Mouse (Mus musculus): ENCODE data around the gene Omp. TPM values are rescaled to one million over a fixed set of nuclear protein-coding genes. Genes with fewer than 3 reads are reported as not detected.
"Not testable (repeated sequence)": the region's sequence is repeated elsewhere in the genome, so short reads cannot be mapped to it uniquely, and the experiment has no call there.

The Omp gene
- 0.08 and 0.27 TPM in 2 replicates for polyA plus RNA-seq (2015; fragmentation: Nextera tagmentation; extraction: Ambion mirVana)

DNA sequence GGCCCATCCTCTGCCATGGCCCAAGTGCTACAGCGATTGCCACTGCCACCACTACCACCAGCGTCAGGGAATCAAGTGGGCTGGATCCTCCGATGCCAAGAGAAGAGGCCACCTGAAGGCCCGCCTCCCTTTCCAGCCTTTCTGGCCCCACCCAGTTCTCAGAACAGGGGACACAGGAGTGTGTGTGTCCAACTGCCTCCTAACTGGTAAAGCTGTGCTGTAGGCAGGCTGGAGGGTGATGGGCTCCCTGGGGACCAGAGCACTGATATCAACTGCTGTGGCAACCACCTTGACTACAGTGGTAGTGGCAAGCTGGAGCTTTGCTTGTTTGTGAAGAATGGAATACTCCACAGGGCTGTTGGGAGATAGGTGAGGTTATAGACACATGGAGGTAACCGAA lies at the start of gene Omp:
Gene Omp, minus strand, starts transcription at position 101 of the 400 bp plus-strand sequence.
- H3K4me3 ChIP-seq = no peak within 1 kb of the TSS
- H3K27me3 ChIP-seq = no peaks in the 10 kb centered on the region
- ATAC-seq (replicated peaks; ENCODE audit: insufficient number of reproducible peaks, insufficient read depth, low FRiP score, low read depth) = no peak
- no peak within 1 kb of the TSS for H3K27ac ChIP-seq
- WGBS = 83% methylated on average over 5 of the region's 5 CpGs
- no peak within 1 kb of the TSS for H3K9ac ChIP-seq
- H3K9me3 ChIP-seq (replicated peaks) = no peaks in the 10 kb centered on the region
- H3K4me2 ChIP-seq = no peak within 1 kb of the TSS
- peaks cover 29% of the 10 kb centered on the region for H3K4me1 ChIP-seq (replicated peaks)
- H3K36me3 ChIP-seq = no peaks in the 10 kb centered on the region

DNA sequence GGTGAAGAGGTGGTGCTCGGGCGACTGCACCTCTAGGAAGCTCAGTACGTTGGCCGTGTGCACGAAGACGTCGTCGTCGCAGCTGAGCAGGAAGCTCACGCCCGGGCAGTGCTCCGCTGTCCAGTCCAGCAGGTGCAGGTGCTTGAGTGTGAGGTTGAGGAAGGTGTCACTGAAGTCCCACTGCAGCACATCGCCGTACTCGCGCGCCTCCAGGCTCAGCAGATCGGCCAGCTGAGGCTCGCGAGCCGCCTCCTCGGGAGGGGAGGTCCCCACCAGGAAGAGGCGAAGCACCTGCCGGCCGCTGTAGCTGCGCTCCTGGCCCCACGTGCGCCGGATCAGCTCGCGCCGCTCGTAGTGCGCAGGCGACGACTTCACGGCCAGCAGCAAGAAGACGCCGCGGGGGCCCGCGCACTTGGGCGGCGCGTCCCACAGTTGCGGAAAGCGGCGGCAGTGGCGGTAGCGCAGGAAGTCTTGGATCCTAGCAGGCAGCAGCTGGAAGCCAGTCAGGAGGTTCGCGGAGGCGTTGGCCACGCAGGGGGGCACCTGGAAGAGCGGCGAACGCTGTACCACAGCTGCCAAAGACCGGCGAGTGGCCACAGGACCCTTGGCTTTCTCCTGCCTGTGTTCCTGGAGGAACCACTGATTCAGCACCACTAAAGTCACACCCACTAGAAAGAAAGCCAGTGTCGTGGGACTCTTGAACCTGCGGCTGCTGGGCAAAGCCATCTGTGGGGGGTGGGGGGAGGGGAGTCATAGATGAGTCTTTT lies 48.9 kb upstream of the Omp start:
- no peak overlapping the region for H3K9ac ChIP-seq
- 2% methylated on average over 61 of the region's 61 CpGs for whole genome bisulfite sequencing
- ATAC-seq (replicated peaks; ENCODE audit: insufficient number of reproducible peaks, insufficient read depth, low FRiP score, low read depth) = no peak
- H3K4me1 ChIP-seq (replicated peaks) = peaks cover 14% of the 10 kb centered on the region
- peaks cover 57% of the 10 kb centered on the region for H3K27me3 ChIP-seq
- H3K27ac ChIP-seq = no peak overlapping the region
- no peaks in the 10 kb centered on the region for H3K36me3 ChIP-seq
- no peaks in the 10 kb centered on the region for H3K9me3 ChIP-seq (replicated peaks)
- peak overlapping the region; percentile 48 for H3K4me3 ChIP-seq
- peak overlapping the region; percentile 74 for H3K4me2 ChIP-seq

- Histone ChIP-seq H3K9me3 (replicated peaks) (no peaks in the 10 kb centered on the region), H3K4me3 (peak overlapping the region; percentile 48), H3K27ac (no peak overlapping the region), H3K9ac (no peak overlapping the region), H3K27me3 (peaks cover 57% of the 10 kb centered on the region), H3K4me1 (replicated peaks) (peaks cover 14% of the 10 kb centered on the region), H3K36me3 (no peaks in the 10 kb centered on the region), H3K4me2 (peak overlapping the region; percentile 74)
- WGBS = 7% methylated on average over 36 of the region's 36 CpGs
- 0 out of 2 replicates have a peak, but pooled peaks have one; percentile 35 for ATAC-seq (replicated peaks; ENCODE audit: insufficient number of reproducible peaks, insufficient read depth, low FRiP score, low read depth)
Measured at GRCm38 (mm10) chr7:98193515-98194025, 48.3 kb upstream of the Omp start.

GRCm38 (mm10) chr7:98191571-98192250 lies 46.4 kb upstream of the Omp start:
- Histone ChIP-seq H3K4me2 (no peak overlapping the region), H3K27ac (no peak overlapping the region), H3K9ac (no peak overlapping the region), H3K9me3 (replicated peaks) (no peaks in the 10 kb centered on the region), H3K4me3 (no peak overlapping the region), H3K4me1 (replicated peaks) (peaks cover 14% of the 10 kb centered on the region), H3K27me3 (peaks cover 57% of the 10 kb centered on the region), H3K36me3 (no peaks in the 10 kb centered on the region)
- WGBS = 62% methylated on average over 17 of the region's 17 CpGs
- no peak for ATAC-seq (replicated peaks; ENCODE audit: insufficient number of reproducible peaks, insufficient read depth, low FRiP score, low read depth)

GRCm38 (mm10) chr7:98190578-98190977 lies 45.3 kb upstream of the Omp start:
- Histone ChIP-seq H3K27me3 (peaks cover 46% of the 10 kb centered on the region), H3K4me2 (no peak overlapping the region), H3K9me3 (replicated peaks) (no peaks in the 10 kb centered on the region), H3K27ac (no peak overlapping the region), H3K9ac (no peak overlapping the region), H3K4me1 (replicated peaks) (peaks cover 14% of the 10 kb centered on the region), H3K4me3 (no peak overlapping the region), H3K36me3 (no peaks in the 10 kb centered on the region)
- WGBS = 82% methylated on average over 1 of the region's 1 CpGs
- ATAC-seq (replicated peaks; ENCODE audit: insufficient number of reproducible peaks, insufficient read depth, low FRiP score, low read depth) = no peak

DNA sequence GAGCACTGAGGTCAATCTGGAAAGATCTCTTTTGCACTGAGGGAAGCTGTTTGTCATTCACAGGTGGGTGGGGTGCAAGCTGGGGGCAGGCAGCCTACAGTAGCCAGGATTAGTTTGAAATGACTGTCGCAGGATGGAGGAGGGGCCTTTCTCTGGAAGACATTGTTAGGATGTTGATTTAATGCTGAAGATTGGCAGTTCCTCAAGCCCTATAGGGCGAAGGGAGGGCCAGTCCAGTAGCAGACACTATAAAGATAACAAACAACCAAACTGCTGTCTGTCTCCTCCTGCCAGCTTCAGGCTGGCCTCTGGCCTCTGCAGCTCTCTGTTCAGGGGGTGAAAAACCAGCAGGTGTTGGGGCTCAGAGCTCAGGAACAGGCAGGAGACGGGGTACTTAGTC lies 44.4 kb upstream of the Omp start:
- no peak for ATAC-seq (replicated peaks; ENCODE audit: insufficient number of reproducible peaks, insufficient read depth, low FRiP score, low read depth)

DNA sequence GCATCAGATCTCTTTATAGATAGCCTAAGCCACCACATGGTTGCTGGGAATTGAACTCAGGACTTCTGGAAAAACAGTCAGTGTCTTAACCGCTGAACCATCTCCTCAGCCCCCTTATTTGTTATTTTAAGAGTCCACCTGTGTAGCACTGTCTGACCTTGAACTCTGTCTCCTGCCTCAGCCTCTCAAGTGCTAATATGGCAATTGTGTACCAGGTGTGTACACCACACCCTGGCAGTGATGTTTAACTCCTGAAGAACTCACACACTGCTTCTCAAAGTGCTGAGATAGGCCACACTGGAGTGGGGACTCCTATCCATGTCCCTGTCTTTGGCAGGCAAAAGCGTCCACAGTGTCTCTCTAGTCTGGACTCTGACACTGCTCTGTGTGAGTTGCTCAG lies 43.4 kb upstream of the Omp start:
- Histone ChIP-seq H3K9me3 (replicated peaks) (no peaks in the 10 kb centered on the region), H3K27ac (no peak overlapping the region), H3K9ac (no peak overlapping the region), H3K4me1 (replicated peaks) (peaks cover 5% of the 10 kb centered on the region), H3K36me3 (no peaks in the 10 kb centered on the region), H3K4me3 (no peak overlapping the region), H3K4me2 (no peak overlapping the region), H3K27me3 (peaks cover 27% of the 10 kb centered on the region)
- WGBS = 81% methylated on average over 2 of the region's 2 CpGs
- no peak for ATAC-seq (replicated peaks; ENCODE audit: insufficient number of reproducible peaks, insufficient read depth, low FRiP score, low read depth)

More for the DNA sequence above, 44.4 kb upstream of the Omp start:
- H3K4me3 ChIP-seq = no peak overlapping the region
- H3K27me3 ChIP-seq = peaks cover 37% of the 10 kb centered on the region
- WGBS = 18% methylated on average over 3 of the region's 3 CpGs
- no peak overlapping the region for H3K27ac ChIP-seq
- no peaks in the 10 kb centered on the region for H3K36me3 ChIP-seq
- peaks cover 14% of the 10 kb centered on the region for H3K4me1 ChIP-seq (replicated peaks)
- H3K9me3 ChIP-seq (replicated peaks) = no peaks in the 10 kb centered on the region
- H3K4me2 ChIP-seq = no peak overlapping the region
- H3K9ac ChIP-seq = no peak overlapping the region

DNA sequence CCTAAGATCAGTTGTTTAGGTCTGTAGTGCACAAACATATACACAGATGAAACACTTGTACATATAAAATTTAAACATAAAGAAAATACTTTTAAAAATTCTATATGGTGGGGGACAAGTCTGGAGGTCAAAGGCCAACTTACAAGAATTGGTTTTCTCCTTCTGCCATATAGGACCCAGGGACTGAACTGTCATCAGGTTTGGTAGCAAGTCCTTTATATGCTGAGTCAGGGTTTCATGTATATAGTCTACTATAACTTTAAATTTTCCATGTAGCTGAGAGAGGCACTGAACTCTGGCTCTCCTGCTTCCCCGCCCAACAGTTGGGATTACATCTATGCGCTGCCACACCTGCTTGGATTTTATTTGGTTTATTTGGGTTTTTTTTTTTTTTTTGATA lies 42.9 kb upstream of the Omp start:
- WGBS = 92% methylated on average over 2 of the region's 2 CpGs
- no peak for ATAC-seq (replicated peaks; ENCODE audit: insufficient number of reproducible peaks, insufficient read depth, low FRiP score, low read depth)

GRCm38 (mm10) chr7:98187332-98187731 lies 42.0 kb upstream of the Omp start:
- not testable (repeated sequence) for H3K9ac ChIP-seq; ATAC-seq (replicated peaks; ENCODE audit: insufficient number of reproducible peaks, insufficient read depth, low FRiP score, low read depth); H3K4me2 ChIP-seq; H3K27ac ChIP-seq; H3K9me3 ChIP-seq (replicated peaks); H3K4me1 ChIP-seq (replicated peaks); H3K4me3 ChIP-seq; H3K36me3 ChIP-seq
- WGBS = 73% methylated on average over 3 of the region's 3 CpGs
- peaks cover 13% of the 10 kb centered on the region for H3K27me3 ChIP-seq

More for the DNA sequence above, 42.9 kb upstream of the Omp start:
- Histone ChIP-seq H3K4me3 (no peak overlapping the region), H3K4me1 (replicated peaks) (peaks cover under 1% of the 10 kb centered on the region), H3K27me3 (peaks cover 22% of the 10 kb centered on the region), H3K36me3 (no peaks in the 10 kb centered on the region), H3K9ac (no peak overlapping the region), H3K4me2 (no peak overlapping the region), H3K9me3 (replicated peaks) (no peaks in the 10 kb centered on the region), H3K27ac (no peak overlapping the region)

- Histone ChIP-seq H3K9me3 (replicated peaks) (no peaks in the 10 kb centered on the region), H3K4me2 (no peak overlapping the region)
- WGBS = 75% methylated on average over 8 of the region's 8 CpGs
Measured at GRCm38 (mm10) chr7:98186637-98187036, 41.3 kb upstream of the Omp start.

GRCm38 (mm10) chr7:98185326-98185725 lies 40.0 kb upstream of the Omp start:
- H3K9ac ChIP-seq = no peak overlapping the region
- no peak overlapping the region for H3K27ac ChIP-seq
- WGBS = 76% methylated on average over 6 of the region's 6 CpGs
- no peaks in the 10 kb centered on the region; the same call in 1 of the 2 replicates for H3K4me1 ChIP-seq (replicated peaks)
- ATAC-seq (replicated peaks; ENCODE audit: insufficient number of reproducible peaks, insufficient read depth, low FRiP score, low read depth) = no peak
- H3K36me3 ChIP-seq = no peaks in the 10 kb centered on the region
- no peaks in the 10 kb centered on the region for H3K9me3 ChIP-seq (replicated peaks)
- H3K4me2 ChIP-seq = no peak overlapping the region
- H3K4me3 ChIP-seq = no peak overlapping the region
- H3K27me3 ChIP-seq = no peaks in the 10 kb centered on the region

More at GRCm38 (mm10) chr7:98186637-98187036, 41.3 kb upstream of the Omp start:
- ATAC-seq (replicated peaks; ENCODE audit: insufficient number of reproducible peaks, insufficient read depth, low FRiP score, low read depth) = no peak
- Histone ChIP-seq H3K4me1 (replicated peaks) (no peaks in the 10 kb centered on the region; the same call in 1 of the 2 replicates), H3K4me3 (no peak overlapping the region), H3K27me3 (peaks cover 6% of the 10 kb centered on the region), H3K9ac (no peak overlapping the region), H3K36me3 (no peaks in the 10 kb centered on the region), H3K27ac (no peak overlapping the region)

Data from heart, embryonic 15.5 days (tissue).